Mouse (Mus musculus): ENCODE measurements around the gene Pigs. TPM values are rescaled to one million over a fixed set of nuclear protein-coding genes. Genes with fewer than 3 reads are reported as not detected.

The Pigs gene
- total and polyA plus RNA-seq, 2 experiments from 2014 or later = 88.3 to 105 TPM

GRCm38 (mm10) chr11:78332676-78333075 is 4.5 kb downstream of the Pigs start:
- no peak overlapping the region for H3K4me3 ChIP-seq (ENCODE audit: low read length)

DNA sequence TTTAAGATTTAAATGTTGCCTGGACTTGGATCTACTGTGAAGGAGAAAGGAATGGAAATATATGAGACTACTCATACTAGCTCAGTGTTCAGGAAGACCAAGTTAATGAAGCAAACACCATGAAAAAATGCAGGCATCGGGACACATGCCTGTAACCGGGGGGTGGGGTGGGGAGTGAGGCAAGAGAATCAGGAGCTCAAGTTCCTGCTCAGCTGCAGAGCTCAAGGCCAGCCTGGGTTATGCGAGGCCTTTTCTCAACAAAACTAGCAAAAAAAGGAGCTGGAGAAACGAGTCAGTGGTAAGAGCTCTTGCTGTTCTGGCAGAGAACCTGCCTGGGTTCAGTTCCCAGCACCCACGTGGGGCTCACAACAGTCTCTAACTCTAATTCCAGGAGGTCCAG is 5.8 kb downstream of the Pigs start:
- no peak overlapping the region for H3K4me2 ChIP-seq (ENCODE audit: low read depth, low read length)
- no peak for ATAC-seq
- H3K4me1 ChIP-seq (ENCODE audit: insufficient read depth, low read length) = no peaks in the 10 kb centered on the region
- peaks cover 22% of the 10 kb centered on the region for H3K36me3 ChIP-seq (ENCODE audit: insufficient read depth, low read length)
- H3K9me3 ChIP-seq (ENCODE audit: low read length) = no peaks in the 10 kb centered on the region
- no peaks in the 10 kb centered on the region for H3K27me3 ChIP-seq (ENCODE audit: insufficient read depth, low read length)
- no peak overlapping the region for H3K4me3 ChIP-seq (ENCODE audit: low read length)
- no peak for DNase-seq (ENCODE audit: low spot score)
- no peak for TF ChIP-seq CTCF (IDR thresholded peaks at IDR 0.05; ENCODE audit: low read depth)
- no peak overlapping the region for H3K9ac ChIP-seq (replicated peaks; ENCODE audit: low read length)
- H3K27ac ChIP-seq = no peak overlapping the region
- WGBS = 96% methylated on average over 5 of the region's 5 CpGs

More at GRCm38 (mm10) chr11:78332676-78333075, 4.5 kb downstream of the Pigs start:
- H3K9ac ChIP-seq (replicated peaks; ENCODE audit: low read length) = no peak overlapping the region
- no peak for TF ChIP-seq CTCF (IDR thresholded peaks at IDR 0.05; ENCODE audit: low read depth)
- DNase-seq (ENCODE audit: low spot score) = no peak
- H3K27me3 ChIP-seq (ENCODE audit: insufficient read depth, low read length) = no peaks in the 10 kb centered on the region
- no peak overlapping the region for H3K27ac ChIP-seq
- ATAC-seq = no peak
- H3K4me1 ChIP-seq (ENCODE audit: insufficient read depth, low read length) = no peaks in the 10 kb centered on the region
- no peak overlapping the region for H3K4me2 ChIP-seq (ENCODE audit: low read depth, low read length)
- H3K9me3 ChIP-seq (ENCODE audit: low read length) = no peaks in the 10 kb centered on the region
- 93% methylated on average over 12 of the region's 12 CpGs for WGBS
- peaks cover 18% of the 10 kb centered on the region for H3K36me3 ChIP-seq (ENCODE audit: insufficient read depth, low read length)

DNA sequence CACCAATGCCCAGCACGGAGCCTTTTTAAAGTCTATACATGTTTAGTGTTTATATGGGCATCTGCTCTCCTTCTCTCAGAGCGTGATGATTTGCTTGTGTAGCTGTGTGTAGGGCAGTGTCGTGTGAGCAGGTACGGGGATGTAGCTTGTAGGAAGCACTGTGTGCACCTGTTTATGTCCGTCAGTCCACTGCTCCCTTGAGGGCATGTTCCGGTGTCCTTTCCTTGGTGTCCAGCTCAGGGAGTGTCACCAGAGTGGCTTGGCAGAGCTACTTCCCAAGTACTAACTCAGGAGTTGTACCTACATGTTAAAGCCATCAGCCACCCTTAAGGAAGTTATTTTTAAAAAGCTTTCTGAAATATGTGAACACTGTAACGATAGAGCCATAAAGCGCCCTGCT is 8.8 kb downstream of the Pigs start:
- no peak for DNase-seq (ENCODE audit: low spot score)
- no peak for TF ChIP-seq CTCF (IDR thresholded peaks at IDR 0.05; ENCODE audit: low read depth)
- WGBS = 96% methylated on average over 8 of the region's 8 CpGs
- H3K9ac ChIP-seq (replicated peaks; ENCODE audit: low read length) = no peak overlapping the region
- H3K27ac ChIP-seq = no peak overlapping the region
- H3K4me3 ChIP-seq (ENCODE audit: low read length) = no peak overlapping the region
- H3K27me3 ChIP-seq (ENCODE audit: insufficient read depth, low read length) = no peaks in the 10 kb centered on the region
- ATAC-seq = no peak
- H3K36me3 ChIP-seq (ENCODE audit: insufficient read depth, low read length) = peaks cover 46% of the 10 kb centered on the region
- H3K9me3 ChIP-seq (ENCODE audit: low read length) = no peaks in the 10 kb centered on the region
- H3K4me1 ChIP-seq (ENCODE audit: insufficient read depth, low read length) = no peaks in the 10 kb centered on the region
- H3K4me2 ChIP-seq (ENCODE audit: low read depth, low read length) = no peak overlapping the region

DNA sequence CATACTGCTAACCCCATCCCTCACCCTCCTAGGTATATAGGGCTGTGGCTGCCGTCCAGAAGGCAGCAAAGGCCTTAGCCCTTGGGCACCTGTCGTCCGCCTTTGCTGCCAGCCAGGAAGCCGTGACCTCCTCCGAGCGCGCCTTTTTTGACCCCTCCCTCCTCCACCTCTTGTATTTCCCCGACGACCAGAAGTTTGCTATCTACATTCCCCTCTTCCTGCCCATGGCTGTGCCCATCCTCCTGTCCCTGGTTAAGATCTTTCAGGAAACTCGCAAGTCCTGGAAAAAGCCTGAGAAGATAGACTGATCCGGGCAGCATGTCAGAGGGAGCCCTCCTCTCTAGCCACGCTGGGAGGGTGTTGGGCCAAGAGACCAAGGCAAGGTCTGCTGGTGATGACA is 13.5 kb downstream of the Pigs start:
- Histone ChIP-seq H3K27ac (no peak overlapping the region), H3K9me3 (ENCODE audit: low read length) (no peaks in the 10 kb centered on the region), H3K4me2 (ENCODE audit: low read depth, low read length) (no peak overlapping the region), H3K4me3 (ENCODE audit: low read length) (no peak overlapping the region), H3K36me3 (ENCODE audit: insufficient read depth, low read length) (peaks cover 32% of the 10 kb centered on the region), H3K4me1 (ENCODE audit: insufficient read depth, low read length) (peaks cover 15% of the 10 kb centered on the region; the same call in 1 of the 2 replicates), H3K27me3 (ENCODE audit: insufficient read depth, low read length) (no peaks in the 10 kb centered on the region), H3K9ac (replicated peaks; ENCODE audit: low read length) (no peak overlapping the region)
- ATAC-seq = no peak
- 82% methylated on average over 12 of the region's 12 CpGs for WGBS
- DNase-seq (ENCODE audit: low spot score) = no peak
- TF ChIP-seq CTCF (IDR thresholded peaks at IDR 0.05; ENCODE audit: low read depth) = no peak

DNA sequence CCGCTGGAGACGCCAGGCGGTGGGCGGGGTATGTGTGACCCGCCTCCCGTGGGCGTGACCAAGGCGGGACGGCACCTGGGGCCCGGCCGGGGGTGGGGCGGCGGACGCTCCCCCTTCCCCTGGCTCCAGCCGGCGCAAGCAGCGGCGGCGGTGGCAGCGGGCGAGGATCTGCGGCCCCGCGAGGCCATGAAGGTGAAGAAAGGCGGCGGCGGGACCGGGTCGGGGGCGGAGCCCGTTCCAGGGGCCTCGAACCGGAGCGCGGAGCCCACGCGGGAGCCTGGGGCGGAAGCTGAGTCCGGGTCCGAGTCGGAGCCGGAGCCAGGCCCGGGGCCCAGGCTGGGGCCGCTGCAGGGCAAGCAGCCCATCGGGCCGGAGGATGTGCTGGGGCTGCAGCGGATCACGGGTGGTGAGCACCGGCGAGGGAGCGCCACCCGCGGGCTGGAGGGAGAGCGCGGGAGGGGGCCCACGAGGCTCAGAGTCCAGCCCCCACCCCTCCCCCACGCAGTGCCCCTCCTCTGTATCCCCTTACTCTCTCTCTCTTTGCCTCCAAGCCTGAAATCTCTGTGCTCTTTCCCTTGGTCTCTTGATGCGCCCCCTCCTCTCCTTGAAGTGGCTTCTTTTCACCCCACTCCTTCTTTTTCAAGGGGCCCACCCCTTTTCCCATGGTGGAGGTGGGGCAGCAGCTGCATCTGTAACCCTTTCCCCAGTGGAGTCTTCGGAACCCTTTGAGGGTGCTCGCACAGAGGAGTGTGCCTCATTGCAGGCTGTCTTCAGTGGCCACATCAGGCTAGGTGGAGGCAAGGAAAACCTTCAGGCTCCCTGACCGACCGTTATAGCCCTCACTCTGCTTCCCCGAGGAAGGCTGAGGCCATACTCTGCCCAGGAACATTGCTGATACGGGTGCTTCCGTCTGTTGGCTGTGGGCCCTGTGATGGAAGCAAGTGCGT is 15.4 kb downstream of the Pigs start, which contains the start of gene Unc119:
Gene Unc119, plus strand, starts transcription at position 102 of the 947 bp plus-strand sequence.
- Histone ChIP-seq H3K4me2 (ENCODE audit: low read depth, low read length) (peak within 1 kb of the TSS; percentile 83), H3K9ac (replicated peaks; ENCODE audit: low read length) (peak within 1 kb of the TSS; percentile 93), H3K27me3 (ENCODE audit: insufficient read depth, low read length) (no peaks in the 10 kb centered on the region), H3K27ac (peak within 1 kb of the TSS; percentile 86), H3K9me3 (ENCODE audit: low read length) (no peaks in the 10 kb centered on the region), H3K36me3 (ENCODE audit: insufficient read depth, low read length) (peaks cover 26% of the 10 kb centered on the region), H3K4me1 (ENCODE audit: insufficient read depth, low read length) (peaks cover 15% of the 10 kb centered on the region; the same call in 1 of the 2 replicates), H3K4me3 (ENCODE audit: low read length) (peak within 1 kb of the TSS; percentile 86)
- ATAC-seq (peak; percentile 70), DNase-seq (ENCODE audit: low spot score) (peak; percentile 89)
- WGBS = 1% methylated on average over 59 of the region's 66 CpGs
- TF ChIP-seq CTCF (IDR thresholded peaks at IDR 0.05; ENCODE audit: low read depth) = no peak

- no peak for ATAC-seq
- DNase-seq (ENCODE audit: low spot score) = no peak
- WGBS = 64% methylated on average over 6 of the region's 6 CpGs
These were observed 16.2 kb downstream of the Pigs start for GRCm38 (mm10) chr11:78344328-78344889.

More at GRCm38 (mm10) chr11:78344328-78344889, 16.2 kb downstream of the Pigs start:
- Histone ChIP-seq H3K4me2 (ENCODE audit: low read depth, low read length) (peak overlapping the region; percentile 83), H3K9ac (replicated peaks; ENCODE audit: low read length) (peak overlapping the region; percentile 93), H3K4me1 (ENCODE audit: insufficient read depth, low read length) (peaks cover 15% of the 10 kb centered on the region; the same call in 1 of the 2 replicates), H3K9me3 (ENCODE audit: low read length) (no peaks in the 10 kb centered on the region), H3K4me3 (ENCODE audit: low read length) (peak overlapping the region; percentile 86), H3K36me3 (ENCODE audit: insufficient read depth, low read length) (peaks cover 19% of the 10 kb centered on the region), H3K27ac (peak overlapping the region; percentile 86), H3K27me3 (ENCODE audit: insufficient read depth, low read length) (no peaks in the 10 kb centered on the region)
- no peak for TF ChIP-seq CTCF (IDR thresholded peaks at IDR 0.05; ENCODE audit: low read depth)
